Mouse (Mus musculus) limb, embryonic 14.5 days (tissue): ENCODE measurements around the gene Clec16a. TPM values are rescaled to one million over a fixed set of nuclear protein-coding genes. Genes with fewer than 3 reads are reported as not detected.

Experiments used
- ATAC-seq: fragments of 200-750 bp; cut with Nextera tagmentation; 2 replicates; pipeline ENCODE4 v1.8.0; 2017; ENCODE audit warnings: low read depth, moderate number of reproducible peaks, moderate TSS enrichment; ENCODE audit not compliant: low FRiP score
- DNase-seq: peaks from one replicate; pipeline ENCODE4 v3.0.0-alpha.2; 2015; ENCODE audit warnings: low spot score
- H3K27ac ChIP-seq: fragments of 300-500 bp; sonication (generic); replicated peaks from 2 replicates; pipeline ENCODE4 v1.5.1; 2014; ENCODE audit warnings: low read depth, mild to moderate bottlenecking, low read length, moderate library complexity, mixed read lengths
- H3K27me3 ChIP-seq: fragments of 300-500 bp; sonication (generic); 2 replicates; pipeline ENCODE4 v1.6.1; 2014; ENCODE audit warnings: low read length, mixed read lengths; ENCODE audit not compliant: control insufficient read depth, insufficient read depth
- H3K36me3 ChIP-seq: fragments of 300-500 bp; sonication (generic); 2 replicates; pipeline ENCODE4 v1.6.1; 2014; ENCODE audit warnings: mild to moderate bottlenecking, low read length, moderate library complexity, mixed read lengths; ENCODE audit not compliant: control insufficient read depth, insufficient read depth
- H3K4me1 ChIP-seq: fragments of 300-500 bp; sonication (generic); 2 replicates; pipeline ENCODE4 v1.6.1; 2014; ENCODE audit warnings: antibody characterized with exemption, low read length, mixed read lengths; ENCODE audit not compliant: control insufficient read depth, insufficient read depth
- H3K4me2 ChIP-seq: fragments of 300-500 bp; sonication (generic); replicated peaks from 2 replicates; pipeline ENCODE4 v1.6.1; 2014; ENCODE audit warnings: low read depth, mild to moderate bottlenecking, low read length, moderate library complexity; ENCODE audit not compliant: severe bottlenecking
- H3K4me3 ChIP-seq: fragments of 300-500 bp; sonication (generic); replicated peaks from 2 replicates; pipeline ENCODE4 v1.5.1; 2014; ENCODE audit warnings: low read length
- H3K9ac ChIP-seq: fragments of 300-500 bp; sonication (generic); 2 replicates; pipeline ENCODE4 v1.6.1; 2014; ENCODE audit warnings: mild to moderate bottlenecking, low read depth, low read length, moderate library complexity; ENCODE audit not compliant: severe bottlenecking
- H3K9me3 ChIP-seq: fragments of 300-500 bp; sonication (generic); 2 replicates; pipeline ENCODE4 v1.6.1; 2016; ENCODE audit warnings: low read length; ENCODE audit not compliant: control insufficient read depth
- POLR2A ChIP-seq: fragments of 200-500 bp; IDR thresholded peaks from 2 replicates; pipeline ENCODE4 v1.8.0; 2012; ENCODE audit warnings: inconsistent platforms, mild to moderate bottlenecking, moderate library complexity, borderline replicate concordance; ENCODE audit not compliant: insufficient read depth, insufficient read length; ENCODE audit errors: extremely low read depth
- WGBS: fragments of 180-500 bp; shearing (Covaris S2); extraction: QIAGEN DNeasy Blood & Tissue Kit; methylation state at CpG from one replicate; pipeline ENCODE4 v1.1.7; 2014; 5-methylcytosine and 5-hydroxymethylcytosine counted together
- polyA plus RNA-seq, 2 experiments: library from polyadenylated mRNA; depleted of rRNA in 1 of 2; stranded (reverse) in 1 of 2; unstranded in 1 of 2; fragments of >200 nt; fragmentation: Nextera tagmentation in 1 of 2; extraction: Ambion mirVana in 1 of 2; gene quantifications; 2 replicates each; pipeline versions ENCODE4 v1.2.1 to v1.2.3; 2012 to 2014

Clec16a gene
- polyA plus RNA-seq, 2 experiments = 12.5 to 29.9 TPM

GRCm38 (mm10) chr16:10613996-10614395 is 68.9 kb downstream of the Clec16a start:
- H3K4me2 ChIP-seq = no peak overlapping the region
- no peaks in the 10 kb centered on the region for H3K27me3 ChIP-seq
- H3K9me3 ChIP-seq = no peaks in the 10 kb centered on the region
- ATAC-seq (no peak), DNase-seq (no peak)
- peaks cover 46% of the 10 kb centered on the region for H3K36me3 ChIP-seq
- H3K27ac ChIP-seq = no peak overlapping the region
- H3K4me1 ChIP-seq = no peaks in the 10 kb centered on the region
- H3K4me3 ChIP-seq = no peak overlapping the region
- no peak for TF ChIP-seq POLR2A
- H3K9ac ChIP-seq = no peak overlapping the region
- WGBS = 97% methylated on average over 2 of the region's 2 CpGs

GRCm38 (mm10) chr16:10620961-10621614 is 75.9 kb downstream of the Clec16a start:
- WGBS = 58% methylated on average over 6 of the region's 6 CpGs
- TF ChIP-seq POLR2A = no peak
- no peak for DNase-seq
- Histone ChIP-seq H3K4me1 (peaks cover 2% of the 10 kb centered on the region; the same call in 1 of the 2 replicates), H3K36me3 (peaks cover 8% of the 10 kb centered on the region), H3K4me2 (no peak overlapping the region), H3K4me3 (no peak overlapping the region), H3K9ac (no peak overlapping the region), H3K27ac (no peak overlapping the region), H3K27me3 (no peaks in the 10 kb centered on the region), H3K9me3 (no peaks in the 10 kb centered on the region)
- no peak for ATAC-seq

GRCm38 (mm10) chr16:10621710-10622109 is 76.6 kb downstream of the Clec16a start:
- 35% methylated on average over 1 of the region's 1 CpGs for WGBS
- H3K9ac ChIP-seq = no peak overlapping the region
- H3K36me3 ChIP-seq = peaks cover 6% of the 10 kb centered on the region
- H3K27me3 ChIP-seq = no peaks in the 10 kb centered on the region
- H3K9me3 ChIP-seq = no peaks in the 10 kb centered on the region
- H3K4me1 ChIP-seq = peaks cover 2% of the 10 kb centered on the region; the same call in 1 of the 2 replicates
- H3K27ac ChIP-seq = no peak overlapping the region
- no peak for DNase-seq
- no peak for TF ChIP-seq POLR2A
- H3K4me3 ChIP-seq = no peak overlapping the region
- ATAC-seq = no peak
- no peak overlapping the region for H3K4me2 ChIP-seq

- DNase-seq = no peak
- no peak overlapping the region for H3K4me2 ChIP-seq
- H3K9me3 ChIP-seq = no peaks in the 10 kb centered on the region
- H3K9ac ChIP-seq = no peak overlapping the region
- no peaks in the 10 kb centered on the region for H3K27me3 ChIP-seq
- H3K27ac ChIP-seq = no peak overlapping the region
- H3K4me3 ChIP-seq = no peak overlapping the region
- peaks cover 15% of the 10 kb centered on the region for H3K36me3 ChIP-seq
- 91% methylated on average over 1 of the region's 1 CpGs for WGBS
- ATAC-seq = no peak
- no peak for TF ChIP-seq POLR2A
- H3K4me1 ChIP-seq = no peaks in the 10 kb centered on the region
Measured at GRCm38 (mm10) chr16:10626116-10626515, 81.0 kb downstream of the Clec16a start.

- WGBS = 94% methylated on average over 6 of the region's 6 CpGs
- H3K36me3 ChIP-seq = peaks cover 15% of the 10 kb centered on the region
- DNase-seq (no peak), ATAC-seq (no peak)
- no peak overlapping the region for H3K4me3 ChIP-seq
- no peaks in the 10 kb centered on the region for H3K27me3 ChIP-seq
- no peak overlapping the region for H3K27ac ChIP-seq
- no peaks in the 10 kb centered on the region for H3K4me1 ChIP-seq
- no peak overlapping the region for H3K4me2 ChIP-seq
- H3K9ac ChIP-seq = no peak overlapping the region
- no peak for TF ChIP-seq POLR2A
- H3K9me3 ChIP-seq = no peaks in the 10 kb centered on the region
Measured at GRCm38 (mm10) chr16:10627136-10627668, 82.1 kb downstream of the Clec16a start.
